Mouse (Mus musculus): ENCODE results near the gene a. TPM values are rescaled to one million over a fixed set of nuclear protein-coding genes. Genes with fewer than 3 reads are reported as not detected.
"Not testable (repeated sequence)": the region's sequence is repeated elsewhere in the genome, so short reads cannot be mapped to it uniquely, and the experiment has no call there.

a gene
- total RNA-seq, 4 experiments from 2014 or later = not detected

GRCm38 (mm10) chr2:155050108-155050503 is 258.9 kb downstream of the a start:
- DNase-seq (ENCODE audit: low spot score in 2 of 2) = no peak

- DNase-seq (ENCODE audit: low spot score in 2 of 2) = peak; percentile 88 to 90
Measured at GRCm38 (mm10) chr2:155050504-155051236, 259.5 kb downstream of the a start.

- no peak for DNase-seq (ENCODE audit: low spot score in 2 of 2)
Measured at GRCm38 (mm10) chr2:155051622-155052351, 260.6 kb downstream of the a start.

GRCm38 (mm10) chr2:155052681-155053080 is 261.5 kb downstream of the a start:
- peak in 1 of 2 experiments; percentile 14 for DNase-seq (ENCODE audit: low spot score in 2 of 2)

- DNase-seq (ENCODE audit: low spot score in 2 of 2) = not testable (repeated sequence)
Measured at GRCm38 (mm10) chr2:155053512-155053911, 262.3 kb downstream of the a start.

GRCm38 (mm10) chr2:155054672-155055071 is 263.5 kb downstream of the a start:
- no peak for DNase-seq (ENCODE audit: low spot score in 2 of 2)

- DNase-seq (ENCODE audit: low spot score in 2 of 2) = no peak
Measured at GRCm38 (mm10) chr2:155056076-155056578, 264.9 kb downstream of the a start.

- no peak for DNase-seq (ENCODE audit: low spot score in 2 of 2)
Measured at GRCm38 (mm10) chr2:155057361-155057760, 266.2 kb downstream of the a start.

GRCm38 (mm10) chr2:155071027-155071426 is 279.8 kb downstream of the a start:
- DNase-seq (ENCODE audit: low spot score in 2 of 2) = no peak

- DNase-seq (ENCODE audit: low spot score in 2 of 2) = no peak
Measured at GRCm38 (mm10) chr2:155072353-155073145, 281.3 kb downstream of the a start.

- no peak for DNase-seq (ENCODE audit: low spot score in 2 of 2)
Measured at GRCm38 (mm10) chr2:155073347-155073746, 282.1 kb downstream of the a start.

GRCm38 (mm10) chr2:155073978-155074765 is 283.0 kb downstream of the a start, which contains the start of gene Ahcy:
TSS of gene Ahcy (minus strand) at chr2:155074497.
- DNase-seq (ENCODE audit: low spot score in 2 of 2) = peak; percentile 82 to 88

GRCm38 (mm10) chr2:155074766-155075330 is 283.6 kb downstream of the a start:
- no peak for DNase-seq (ENCODE audit: low spot score in 2 of 2)

GRCm38 (mm10) chr2:155075649-155076048 is 284.4 kb downstream of the a start:
- no peak for DNase-seq (ENCODE audit: low spot score in 2 of 2)

- DNase-seq (ENCODE audit: low spot score in 2 of 2) = no peak
Measured at GRCm38 (mm10) chr2:155079500-155080178, 288.4 kb downstream of the a start.

- DNase-seq (ENCODE audit: low spot score in 2 of 2) = no peak
Measured at GRCm38 (mm10) chr2:155080179-155080530, 289.0 kb downstream of the a start.

GRCm38 (mm10) chr2:155081056-155081455 is 289.9 kb downstream of the a start:
- DNase-seq (ENCODE audit: low spot score in 2 of 2) = no peak

- DNase-seq (ENCODE audit: low spot score in 2 of 2) = peak; percentile 23 to 55
Measured at GRCm38 (mm10) chr2:155082121-155082803, 291.1 kb downstream of the a start.

- no peak for DNase-seq (ENCODE audit: low spot score in 2 of 2)
Measured at GRCm38 (mm10) chr2:155084546-155084945, 293.3 kb downstream of the a start.
